Comparison of ENCODE assay signal across 14 mouse cellular contexts in genomic region chr3:9141836-9142235, GRCm38 (mm10).
"Had no signal": no experiment of that assay in that cellular context is flagged by ENCODE, and none has a peak within 500 bp of the region (broad histone marks: within the 10 kb centered on the region; RNA-seq: fewer than 3 reads in every experiment).

No protein-coding gene starts in this region.

- H3K4me1 ChIP-seq: hindbrain, embryonic 15.5 days; limb, embryonic 15.5 days; liver, embryonic 12.5 days; megakaryocyte, embryonic 14.5 days; midbrain, embryonic 15.5 days; neural tube, embryonic 12.5 days had no signal

- H3K27me3 ChIP-seq: hindbrain, embryonic 15.5 days; limb, embryonic 15.5 days; liver, embryonic 12.5 days; megakaryocyte, embryonic 14.5 days; midbrain, embryonic 15.5 days; neural tube, embryonic 12.5 days had no signal

- H3K36me3 ChIP-seq: hindbrain, embryonic 15.5 days; limb, embryonic 15.5 days; liver, embryonic 12.5 days; midbrain, embryonic 15.5 days; neural tube, embryonic 12.5 days had no signal

- H3K4me3 ChIP-seq: hindbrain, embryonic 15.5 days; limb, embryonic 15.5 days; liver, embryonic 12.5 days; megakaryocyte, embryonic 14.5 days; midbrain, embryonic 15.5 days; neural tube, embryonic 12.5 days had no signal

- H3K27ac ChIP-seq: hindbrain, embryonic 15.5 days; limb, embryonic 15.5 days; liver, embryonic 12.5 days; macrophage; midbrain, embryonic 15.5 days; neural tube, embryonic 12.5 days had no signal

- H3K9ac ChIP-seq: hindbrain, embryonic 15.5 days; limb, embryonic 15.5 days; liver, embryonic 12.5 days; lung, embryonic 14.5 days; midbrain, embryonic 15.5 days; neural tube, embryonic 12.5 days had no signal

- H3K9me3 ChIP-seq: hindbrain, embryonic 15.5 days; limb, embryonic 15.5 days; liver, embryonic 12.5 days; midbrain, embryonic 15.5 days; neural tube, embryonic 12.5 days had no signal

- ATAC-seq: liver, embryonic 12.5 days; midbrain, embryonic 15.5 days had no signal

- DNase-seq: layer of hippocampus, adult 9-11 months; layer of hippocampus, postnatal 36 days; lung, embryonic 14.5 days; lung, postnatal 14 days; thymus, adult 18-20 months; thymus, postnatal 14 days had no signal

- H3K4me2 ChIP-seq: hindbrain, embryonic 15.5 days; limb, embryonic 15.5 days; liver, embryonic 12.5 days; lung, embryonic 14.5 days; midbrain, embryonic 11.5 days; midbrain, embryonic 15.5 days; neural tube, embryonic 12.5 days had no signal
